Mouse (Mus musculus) liver, embryonic 16.5 days (tissue): Measurements from ENCODE around the gene Asf1b. TPM values are rescaled to one million over a fixed set of nuclear protein-coding genes. Genes with fewer than 3 reads are reported as not detected.

ENCODE experiments used
- ATAC-seq: fragments of 200-750 bp; cut with Nextera tagmentation; 2 replicates; pipeline ENCODE4 v1.8.0; 2017; ENCODE audit warnings: low read depth, mild to moderate bottlenecking, moderate number of reproducible peaks, moderate library complexity
- H3K27ac ChIP-seq: fragments of 300-500 bp; sonication (generic); 2 replicates; pipeline ENCODE4 v1.5.1; 2014; ENCODE audit warnings: mild to moderate bottlenecking, low read length
- H3K27me3 ChIP-seq: fragments of 300-500 bp; sonication (generic); 2 replicates; pipeline ENCODE4 v1.6.1; 2014; ENCODE audit warnings: low read depth, low read length, mixed read lengths; ENCODE audit not compliant: control insufficient read depth, insufficient read depth
- H3K36me3 ChIP-seq: fragments of 300-500 bp; sonication (generic); 2 replicates; pipeline ENCODE4 v1.6.1; 2014; ENCODE audit warnings: mild to moderate bottlenecking; ENCODE audit not compliant: control insufficient read depth, insufficient read depth
- H3K4me1 ChIP-seq: fragments of 300-500 bp; sonication (generic); 2 replicates; pipeline ENCODE4 v1.6.1; 2014; ENCODE audit warnings: low read depth, low read length, mixed read lengths; ENCODE audit not compliant: control insufficient read depth
- H3K4me2 ChIP-seq: fragments of 300-500 bp; sonication (generic); 2 replicates; pipeline ENCODE4 v1.6.1; 2014; ENCODE audit warnings: low read depth, low read length, mixed read lengths
- H3K4me3 ChIP-seq: fragments of 300-500 bp; sonication (generic); 2 replicates; pipeline ENCODE4 v1.5.1; 2014; ENCODE audit warnings: low read depth, mild to moderate bottlenecking, low read length
- H3K9ac ChIP-seq: fragments of 300-500 bp; sonication (generic); 2 replicates; pipeline ENCODE4 v1.6.1; 2014; ENCODE audit warnings: low read depth, low read length
- H3K9me3 ChIP-seq: fragments of 300-500 bp; sonication (generic); replicated peaks from 2 replicates; pipeline ENCODE4 v1.6.1; 2016; ENCODE audit warnings: low read length; ENCODE audit not compliant: control insufficient read depth
- WGBS: fragments of 180-500 bp; shearing (Covaris S2); extraction: QIAGEN DNeasy Blood & Tissue Kit; methylation state at CpG from one replicate; pipeline ENCODE4 v1.1.7; 2014; ENCODE audit not compliant: insufficient replicate concordance; 5-methylcytosine and 5-hydroxymethylcytosine counted together
- microRNA counts: library from miRNA; unstranded; fragments of <30 nt; microRNA quantifications from one replicate; lab custom pipeline; 2016
- microRNA-seq: library from miRNA; unstranded; fragments of <30 nt; microRNA quantifications from one replicate; pipeline ENCODE4, GENCODE M21; 2016
- polyA plus RNA-seq: library from polyadenylated mRNA; unstranded; fragments of >200 nt; fragmentation: Nextera tagmentation; extraction: Ambion mirVana; gene quantifications from 2 replicates; pipeline ENCODE4 v1.2.1, GENCODE M21; 2015

Gene Asf1b
- polyA plus RNA-seq, 1 experiment from 2014 or later = 110 TPM

DNA sequence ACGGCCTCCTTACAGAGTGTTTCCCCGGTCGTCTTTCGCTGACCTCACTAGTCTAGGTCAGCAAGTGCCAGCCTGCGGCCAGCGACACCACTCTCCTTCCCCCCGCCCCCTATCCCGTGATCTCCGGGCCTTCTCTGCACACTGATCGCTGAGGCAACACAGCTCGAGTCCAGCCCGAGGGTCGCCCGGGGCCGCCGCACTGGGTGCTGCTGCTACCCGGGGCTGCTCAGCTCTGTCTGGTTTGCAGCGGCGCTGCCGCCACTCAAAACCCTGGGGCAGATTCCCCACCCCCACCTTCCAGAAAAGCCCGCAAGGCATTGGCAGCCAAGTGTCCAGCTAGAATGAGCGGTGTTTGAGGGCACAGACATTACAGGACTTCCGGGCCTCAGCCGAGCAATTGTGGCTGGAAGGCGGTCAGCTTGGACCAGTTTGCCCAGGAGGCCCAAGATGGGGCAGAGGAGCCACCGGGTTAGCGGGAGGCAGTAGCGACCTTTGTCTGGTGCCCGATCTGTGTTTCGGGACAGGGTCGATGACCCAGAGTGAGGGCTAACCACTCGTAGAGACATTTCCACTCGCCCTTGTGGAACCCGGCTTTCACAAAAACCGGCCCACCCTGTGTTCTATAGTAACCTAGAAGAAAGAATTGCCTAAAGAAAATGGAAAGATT lies 57.3 kb downstream of the Asf1b start:
- 10% methylated on average over 35 of the region's 35 CpGs for WGBS
- Histone ChIP-seq H3K9me3 (no peaks in the 10 kb centered on the region), H3K9ac (no peak overlapping the region), H3K4me2 (peak overlapping the region; percentile 76), H3K27me3 (peaks cover 48% of the 10 kb centered on the region), H3K4me3 (peak overlapping the region; percentile 54), H3K36me3 (no peaks in the 10 kb centered on the region), H3K27ac (no peak overlapping the region), H3K4me1 (peaks cover 12% of the 10 kb centered on the region)
- ATAC-seq = 0 out of 2 replicates have a peak, but pooled peaks have one; percentile 23

DNA sequence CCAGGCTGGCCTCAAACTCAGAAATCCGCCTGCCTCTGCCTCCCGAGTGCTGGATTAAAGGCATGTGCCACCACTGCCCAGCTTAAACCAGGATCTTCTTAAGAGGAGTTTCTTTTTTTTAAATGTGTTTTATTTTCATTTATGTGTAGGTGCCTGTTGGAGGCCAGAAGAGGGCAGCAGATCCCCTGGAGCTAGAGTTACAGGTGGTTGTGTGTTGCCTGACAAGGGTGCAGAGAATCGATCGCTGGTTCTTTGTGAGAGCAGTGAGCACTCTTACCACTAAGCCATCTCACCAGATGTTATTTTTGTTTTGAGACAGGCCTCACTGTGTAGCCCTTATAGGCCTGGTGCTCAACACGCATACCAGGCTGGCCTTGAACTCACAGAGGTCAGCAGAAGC lies 60.5 kb downstream of the Asf1b start:
- H3K9me3 ChIP-seq = no peaks in the 10 kb centered on the region
- WGBS = 73% methylated on average over 5 of the region's 5 CpGs
- H3K4me1 ChIP-seq = peaks cover 12% of the 10 kb centered on the region
- H3K36me3 ChIP-seq = no peaks in the 10 kb centered on the region
- peaks cover 50% of the 10 kb centered on the region for H3K27me3 ChIP-seq
- H3K9ac ChIP-seq = no peak overlapping the region
- H3K27ac ChIP-seq = no peak overlapping the region
- ATAC-seq = no peak
- H3K4me3 ChIP-seq = no peak overlapping the region
- H3K4me2 ChIP-seq = no peak overlapping the region

DNA sequence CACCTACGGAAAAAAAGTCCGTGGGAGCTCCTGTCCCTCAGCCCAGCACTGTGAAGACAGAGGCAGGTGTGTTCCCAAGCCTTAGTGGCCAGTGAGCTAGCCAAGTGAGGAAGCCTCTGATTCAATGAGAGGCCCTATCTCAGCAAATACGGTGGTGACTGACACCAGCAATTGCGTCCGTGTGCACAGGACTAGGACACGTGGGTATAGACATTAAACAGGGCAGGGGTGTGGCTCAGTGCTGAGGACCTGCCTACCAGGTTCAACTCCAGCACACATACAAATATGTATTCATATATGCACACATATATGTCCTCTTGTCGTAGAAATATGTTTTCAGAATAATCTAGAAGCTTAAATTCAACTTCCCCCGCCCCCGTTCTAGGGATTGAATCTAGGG lies 64.4 kb downstream of the Asf1b start:
- 60% methylated on average over 9 of the region's 9 CpGs for WGBS
- H3K4me3 ChIP-seq = no peak overlapping the region
- H3K27ac ChIP-seq = no peak overlapping the region
- no peaks in the 10 kb centered on the region; the same call in 1 of the 2 replicates for H3K4me1 ChIP-seq
- no peak overlapping the region for H3K9ac ChIP-seq
- no peak overlapping the region for H3K4me2 ChIP-seq
- no peaks in the 10 kb centered on the region for H3K36me3 ChIP-seq
- no peak for ATAC-seq
- peaks cover 48% of the 10 kb centered on the region for H3K27me3 ChIP-seq
- H3K9me3 ChIP-seq = no peaks in the 10 kb centered on the region

MicroRNAs encoded within 50 kb of the gene (microRNA counts, 519-probe panel; counts per million panel counts)
- 60.7 counts per million for microRNA mmu-miR-1199 (lab: Ali Mortazavi, UCI)

Small RNA genes within 50 kb of the gene (microRNA-seq; reads per million reads assigned to microRNA genes)
- gene Gm44330 (not detected), gene Gm44450 (not detected), gene Mir1199 (0.74 reads per million), gene Mir8111 (3.0 reads per million, percentile 8 among the genes with 10 or more reads in this experiment)

Other genes starting within 250 kb of the Asf1b start
- gene Ddx39, start 240.3 kb upstream of the Asf1b start, polyA plus RNA-seq = 149 and 167 TPM in 2 replicates
- 16.2 and 18.3 TPM in 2 replicates for gene Adgre5, start 214.2 kb upstream of the Asf1b start, polyA plus RNA-seq
- 0.86 and 1.2 TPM in 2 replicates for gene Adgrl1, start 55.4 kb upstream of the Asf1b start, polyA plus RNA-seq
- 0.41 and 0.43 TPM in 2 replicates for gene Gm10644, start 302 bp upstream of the Asf1b start, polyA plus RNA-seq
- gene Prkaca, start 17.5 kb downstream of the Asf1b start, polyA plus RNA-seq = 29.8 and 39.9 TPM in 2 replicates
- 3.6 and 3.9 TPM in 2 replicates for gene Samd1, start 42.2 kb downstream of the Asf1b start, polyA plus RNA-seq
- gene 1700067K01Rik, start 46.0 kb downstream of the Asf1b start, polyA plus RNA-seq = 0.56 and 0.58 TPM in 2 replicates
- gene 2210011C24Rik, start 56.7 kb downstream of the Asf1b start, polyA plus RNA-seq = 0.13 TPM in 1 of 2 replicates, not detected in the other
- gene Palm3, start 66.0 kb downstream of the Asf1b start, polyA plus RNA-seq = 0.15 TPM in 1 of 2 replicates, not detected in the other
- gene Il27ra, start 87.1 kb downstream of the Asf1b start, polyA plus RNA-seq = 0.87 and 1.0 TPM in 2 replicates
- gene Rln3, start 89.5 kb downstream of the Asf1b start, polyA plus RNA-seq = 0.15 TPM in 1 of 2 replicates, not detected in the other
- gene Gm10643, start 109.6 kb downstream of the Asf1b start, polyA plus RNA-seq = 0.08 and 0.32 TPM in 2 replicates
- 2.0 and 2.7 TPM in 2 replicates for gene Rfx1, start 111.3 kb downstream of the Asf1b start, polyA plus RNA-seq
- gene Dcaf15, start 149.3 kb downstream of the Asf1b start, polyA plus RNA-seq = 2.4 and 3.0 TPM in 2 replicates
- 0.04 TPM in 1 of 2 replicates, not detected in the other for gene Podnl1, start 170.5 kb downstream of the Asf1b start, polyA plus RNA-seq
- 5.3 and 5.8 TPM in 2 replicates for gene Cc2d1a, start 192.4 kb downstream of the Asf1b start, polyA plus RNA-seq
- 0.26 and 0.28 TPM in 2 replicates for gene 4930432K21Rik, start 192.5 kb downstream of the Asf1b start, polyA plus RNA-seq
- not detected in 2 replicates for gene Nanos3, start 229.7 kb downstream of the Asf1b start, polyA plus RNA-seq